Mouse (Mus musculus) intestine, embryonic 15.5 days (tissue): ENCODE measurements at regions not wholly inside any gene's neighbourhood (a gene's known extent, or its start where the extent isn't known, plus 50 kb on each side); places are given as distances from the start of the nearest gene placed in this dataset.

Source experiments
- ATAC-seq: fragments of 200-750 bp; cut with Nextera tagmentation; 2 replicates; pipeline ENCODE4 v1.8.0; 2017; ENCODE audit warnings: moderate TSS enrichment, moderate library complexity
- H3K27ac ChIP-seq: fragments of 300-500 bp; sonication (generic); 2 replicates; pipeline ENCODE4 v1.5.1; 2015; ENCODE audit warnings: mild to moderate bottlenecking, inconsistent platforms
- H3K27me3 ChIP-seq: fragments of 300-500 bp; sonication (generic); replicated peaks from 2 replicates; pipeline ENCODE4 v1.6.1; 2015; ENCODE audit warnings: inconsistent platforms
- H3K36me3 ChIP-seq: fragments of 300-500 bp; sonication (generic); 2 replicates; pipeline ENCODE4 v1.6.1; 2015; ENCODE audit warnings: inconsistent platforms
- H3K4me1 ChIP-seq: fragments of 300-500 bp; sonication (generic); replicated peaks from 2 replicates; pipeline ENCODE4 v1.6.1; 2015; ENCODE audit warnings: inconsistent platforms
- H3K4me2 ChIP-seq: fragments of 300-500 bp; sonication (generic); replicated peaks from 2 replicates; pipeline ENCODE4 v1.6.1; 2015; ENCODE audit warnings: mild to moderate bottlenecking, inconsistent platforms
- H3K4me3 ChIP-seq: fragments of 300-500 bp; sonication (generic); replicated peaks from 2 replicates; pipeline ENCODE4 v1.5.1; 2015; ENCODE audit warnings: inconsistent platforms
- H3K9ac ChIP-seq: fragments of 300-500 bp; sonication (generic); 2 replicates; pipeline ENCODE4 v1.6.1; 2015; ENCODE audit warnings: inconsistent platforms
- H3K9me3 ChIP-seq: fragments of 300-500 bp; sonication (generic); 2 replicates; pipeline ENCODE4 v1.6.1; 2016; ENCODE audit warnings: inconsistent platforms
- WGBS: fragments of 180-500 bp; shearing (Covaris S2); methylation state at CpG from one replicate; pipeline ENCODE4 v1.1.7; 2015; 5-methylcytosine and 5-hydroxymethylcytosine counted together

DNA sequence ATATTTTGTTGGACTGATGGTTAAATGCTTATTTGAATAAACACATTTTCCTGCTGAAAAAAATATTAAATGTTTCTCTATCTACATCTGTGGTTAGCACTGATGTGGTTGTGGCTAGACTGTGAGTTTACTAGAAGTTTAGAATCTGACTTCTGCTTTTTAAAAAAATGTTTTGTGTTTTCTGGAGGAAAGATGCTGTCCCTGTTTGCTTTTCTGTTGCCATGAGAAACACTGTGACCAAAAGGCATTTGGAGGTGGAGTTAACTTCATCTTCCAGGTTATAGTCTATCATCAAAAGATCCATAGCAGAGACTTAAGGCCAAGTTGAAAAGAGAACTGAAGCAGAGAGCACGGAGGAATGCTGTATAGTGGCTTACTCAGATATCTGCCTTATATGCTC lies 594.4 kb downstream of the Ofcc1 start:
- H3K4me1 ChIP-seq, result no peaks in the 10 kb centered on the region
- no peaks in the 10 kb centered on the region for H3K27me3 ChIP-seq
- WGBS, result 76% methylated on average over 1 of the region's 1 CpGs
- H3K4me2 ChIP-seq, result no peak overlapping the region
- H3K4me3 ChIP-seq, result no peak overlapping the region
- no peak overlapping the region for H3K27ac ChIP-seq
- no peaks in the 10 kb centered on the region for H3K9me3 ChIP-seq
- H3K36me3 ChIP-seq, result no peaks in the 10 kb centered on the region
- no peak overlapping the region for H3K9ac ChIP-seq
- no peak for ATAC-seq
